Mouse (Mus musculus) effector memory CD4-positive, alpha-beta T cell, adult 7 months (primary cell): Measurements from ENCODE around the gene Asmt. TPM values are rescaled to one million over a fixed set of nuclear protein-coding genes. Genes with fewer than 3 reads are reported as not detected.

ENCODE experiments used
- polyA plus RNA-seq: library from polyadenylated mRNA; unstranded; fragments of 100-300 nt; shearing (Covaris generic); gene quantifications from one replicate; pipeline ENCODE4 v1.2.1, GENCODE M21; 2017

The Asmt gene
- polyA plus RNA-seq, result not detected

GRCm38 (mm10) chrX:170672594-170673092 lies at the start of gene Asmt:
Gene Asmt (plus strand): TSS chrX:170672644.

